Mouse (Mus musculus): ENCODE measurements at regions not wholly inside any gene's neighbourhood (a gene's known extent, or its start where the extent isn't known, plus 50 kb on each side); places are given as distances from the start of the nearest gene placed in this dataset.

DNA sequence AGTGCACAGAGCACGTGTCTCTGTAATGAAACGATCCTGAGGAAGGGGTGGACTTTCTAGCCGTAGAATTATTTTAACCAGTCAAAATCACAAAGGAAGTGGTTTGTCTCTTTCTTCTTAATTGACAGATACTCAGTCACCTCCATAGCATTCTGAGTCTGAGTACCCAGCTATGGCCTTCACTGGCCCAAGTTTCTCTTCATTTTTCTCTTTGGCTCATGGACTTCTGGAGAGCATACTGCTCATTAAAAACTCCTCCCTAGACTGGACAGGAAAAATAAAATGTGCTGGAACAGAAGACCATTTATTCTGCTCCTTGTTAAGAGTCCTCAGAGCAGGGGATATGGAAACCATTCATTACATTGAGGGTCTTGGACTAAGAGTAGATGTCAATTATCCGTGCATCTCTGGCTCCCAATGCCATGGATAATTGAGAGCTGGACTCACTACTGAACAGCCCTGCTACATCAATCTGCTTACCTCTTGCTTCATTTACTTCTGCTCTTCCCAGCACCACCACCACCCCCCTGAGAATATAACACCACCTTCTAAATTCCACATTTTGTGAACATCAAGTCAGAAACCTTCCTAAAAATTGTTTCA is 287.5 kb upstream of the Intu start:
- H3K9ac ChIP-seq (ENCODE audit: low read length), result no peak overlapping the region
- no peak overlapping the region for H3K4me2 ChIP-seq (ENCODE audit: low read depth, low read length)
- no peaks in the 10 kb centered on the region for H3K4me1 ChIP-seq (ENCODE audit: control insufficient read depth, insufficient read depth, low read length)
- no peaks in the 10 kb centered on the region for H3K27me3 ChIP-seq (ENCODE audit: control insufficient read depth, insufficient read depth, low read length)
- WGBS, result 78% methylated on average over 4 of the region's 4 CpGs
- no peak for ATAC-seq (replicated peaks; ENCODE audit: extremely low read depth, insufficient read depth, low FRiP score)
- H3K4me3 ChIP-seq (ENCODE audit: low read length), result no peak overlapping the region
- H3K9me3 ChIP-seq (replicated peaks; ENCODE audit: control insufficient read depth, low read length), result no peaks in the 10 kb centered on the region
- no peak overlapping the region for H3K27ac ChIP-seq (ENCODE audit: low read length)
- no peaks in the 10 kb centered on the region for H3K36me3 ChIP-seq (ENCODE audit: control insufficient read depth, insufficient read depth)

- Histone ChIP-seq H3K9ac (ENCODE audit: low read length) (no peak overlapping the region), H3K4me2 (ENCODE audit: low read depth, low read length) (no peak overlapping the region), H3K4me1 (ENCODE audit: control insufficient read depth, insufficient read depth, low read length) (no peaks in the 10 kb centered on the region), H3K4me3 (ENCODE audit: low read length) (no peak overlapping the region), H3K27ac (ENCODE audit: low read length) (no peak overlapping the region), H3K9me3 (replicated peaks; ENCODE audit: control insufficient read depth, low read length) (no peaks in the 10 kb centered on the region), H3K36me3 (ENCODE audit: control insufficient read depth, insufficient read depth) (no peaks in the 10 kb centered on the region), H3K27me3 (ENCODE audit: control insufficient read depth, insufficient read depth, low read length) (no peaks in the 10 kb centered on the region)
- ATAC-seq (replicated peaks; ENCODE audit: extremely low read depth, insufficient read depth, low FRiP score), result no peak
- 49% methylated on average over 5 of the region's 5 CpGs for WGBS
These were observed 276.7 kb upstream of the Intu start for GRCm38 (mm10) chr3:40254376-40254775.

DNA sequence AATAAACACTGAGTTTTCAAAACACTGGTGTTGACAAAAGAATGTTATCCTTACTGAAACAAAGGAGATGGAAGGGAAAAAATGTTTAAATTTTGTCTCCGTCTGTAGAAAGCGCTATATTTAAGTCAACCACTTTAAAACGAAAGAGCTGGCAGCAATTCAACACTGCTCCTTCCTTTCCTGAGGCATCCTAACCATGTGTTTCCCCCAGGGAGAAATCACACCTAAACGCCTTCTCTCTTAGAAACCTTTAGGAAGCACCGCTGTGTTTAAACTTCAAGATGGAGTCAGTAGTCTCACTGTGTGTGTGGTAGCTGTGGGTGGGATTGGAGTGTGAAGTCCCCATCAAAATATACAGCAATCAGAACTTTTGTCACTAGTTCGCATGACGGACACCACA is 268.6 kb upstream of the Intu start:
- H3K9ac ChIP-seq (ENCODE audit: low read length), result no peak overlapping the region
- H3K9me3 ChIP-seq (replicated peaks; ENCODE audit: control insufficient read depth, low read length), result no peaks in the 10 kb centered on the region
- WGBS, result 59% methylated on average over 7 of the region's 7 CpGs
- no peaks in the 10 kb centered on the region for H3K27me3 ChIP-seq (ENCODE audit: control insufficient read depth, insufficient read depth, low read length)
- no peaks in the 10 kb centered on the region for H3K4me1 ChIP-seq (ENCODE audit: control insufficient read depth, insufficient read depth, low read length)
- ATAC-seq (replicated peaks; ENCODE audit: extremely low read depth, insufficient read depth, low FRiP score), result no peak
- no peaks in the 10 kb centered on the region for H3K36me3 ChIP-seq (ENCODE audit: control insufficient read depth, insufficient read depth)
- no peak overlapping the region for H3K4me2 ChIP-seq (ENCODE audit: low read depth, low read length)
- no peak overlapping the region for H3K27ac ChIP-seq (ENCODE audit: low read length)
- no peak overlapping the region for H3K4me3 ChIP-seq (ENCODE audit: low read length)

DNA sequence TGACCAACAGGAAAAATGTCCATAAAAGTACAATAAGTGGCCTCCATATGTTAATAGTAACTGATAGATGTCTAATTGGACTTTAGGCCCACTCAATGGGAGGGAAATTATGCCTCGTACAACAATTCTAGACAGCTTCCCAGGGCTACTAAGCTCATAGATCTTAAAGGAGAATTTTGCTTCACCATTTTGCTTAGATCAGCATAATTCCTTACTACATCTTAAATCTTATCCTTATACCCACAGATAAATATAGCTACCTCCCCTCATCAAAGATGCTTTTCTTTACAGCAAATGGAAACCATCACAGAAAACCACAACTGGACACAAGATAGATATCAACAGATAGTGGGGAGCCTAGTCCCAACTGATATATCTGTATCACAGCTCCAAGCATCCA is 263.6 kb upstream of the Intu start:
- no peaks in the 10 kb centered on the region for H3K9me3 ChIP-seq (replicated peaks; ENCODE audit: control insufficient read depth, low read length)
- H3K4me3 ChIP-seq (ENCODE audit: low read length), result no peak overlapping the region
- no peaks in the 10 kb centered on the region for H3K36me3 ChIP-seq (ENCODE audit: control insufficient read depth, insufficient read depth)
- H3K4me2 ChIP-seq (ENCODE audit: low read depth, low read length), result no peak overlapping the region
- no peak overlapping the region for H3K27ac ChIP-seq (ENCODE audit: low read length)
- no peaks in the 10 kb centered on the region for H3K27me3 ChIP-seq (ENCODE audit: control insufficient read depth, insufficient read depth, low read length)
- 80% methylated on average over 1 of the region's 1 CpGs for WGBS
- no peaks in the 10 kb centered on the region for H3K4me1 ChIP-seq (ENCODE audit: control insufficient read depth, insufficient read depth, low read length)
- ATAC-seq (replicated peaks; ENCODE audit: extremely low read depth, insufficient read depth, low FRiP score), result no peak
- H3K9ac ChIP-seq (ENCODE audit: low read length), result no peak overlapping the region

- no peak for ATAC-seq (replicated peaks; ENCODE audit: extremely low read depth, insufficient read depth, low FRiP score)
- H3K27me3 ChIP-seq (ENCODE audit: control insufficient read depth, insufficient read depth, low read length), result no peaks in the 10 kb centered on the region
- H3K9ac ChIP-seq (ENCODE audit: low read length), result no peak overlapping the region
- peaks cover 8% of the 10 kb centered on the region for H3K9me3 ChIP-seq (replicated peaks; ENCODE audit: control insufficient read depth, low read length)
- 83% methylated on average over 1 of the region's 1 CpGs for WGBS
- no peaks in the 10 kb centered on the region for H3K4me1 ChIP-seq (ENCODE audit: control insufficient read depth, insufficient read depth, low read length)
- no peak overlapping the region for H3K4me3 ChIP-seq (ENCODE audit: low read length)
- no peaks in the 10 kb centered on the region for H3K36me3 ChIP-seq (ENCODE audit: control insufficient read depth, insufficient read depth)
- no peak overlapping the region for H3K4me2 ChIP-seq (ENCODE audit: low read depth, low read length)
- no peak overlapping the region for H3K27ac ChIP-seq (ENCODE audit: low read length)
These were observed 248.2 kb upstream of the Intu start for GRCm38 (mm10) chr3:40282926-40283325.

DNA sequence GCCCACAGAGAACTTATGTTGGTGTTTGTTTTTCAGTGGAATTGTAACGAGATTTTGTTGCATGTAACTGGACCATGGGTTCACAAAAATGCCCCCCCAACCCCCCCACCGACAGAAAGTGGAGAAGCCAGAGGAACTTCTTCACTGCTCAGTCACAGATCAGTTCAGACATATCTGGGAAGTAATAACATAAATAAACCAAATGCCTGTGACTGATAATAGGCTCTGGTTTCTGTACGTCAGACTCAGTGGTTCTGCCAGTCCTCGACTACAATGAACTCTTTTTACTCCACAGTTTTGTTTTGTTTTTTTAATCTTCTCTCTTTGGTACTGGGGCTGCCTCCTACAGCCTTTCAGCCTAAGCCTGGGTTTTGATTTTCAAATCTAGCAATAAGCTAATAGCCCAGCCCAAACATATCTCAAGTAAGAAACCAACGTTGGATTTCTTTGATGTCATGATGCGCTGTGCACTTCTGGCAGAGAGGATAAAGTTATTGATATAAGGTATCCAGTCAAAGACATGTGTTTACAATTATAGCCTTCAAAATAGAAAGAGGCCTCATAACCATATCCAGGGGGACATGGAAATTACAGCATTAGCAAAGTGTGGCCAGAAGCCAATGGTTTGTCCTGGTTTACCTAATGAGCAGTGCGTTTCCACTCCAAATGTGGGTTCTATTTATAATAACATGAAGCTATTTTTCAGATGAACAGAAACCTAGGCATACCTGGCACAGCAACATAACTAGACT is 244.0 kb upstream of the Intu start:
- no peak overlapping the region for H3K4me3 ChIP-seq (ENCODE audit: low read length)
- ATAC-seq (replicated peaks; ENCODE audit: extremely low read depth, insufficient read depth, low FRiP score), result no peak
- WGBS, result 59% methylated on average over 7 of the region's 7 CpGs

DNA sequence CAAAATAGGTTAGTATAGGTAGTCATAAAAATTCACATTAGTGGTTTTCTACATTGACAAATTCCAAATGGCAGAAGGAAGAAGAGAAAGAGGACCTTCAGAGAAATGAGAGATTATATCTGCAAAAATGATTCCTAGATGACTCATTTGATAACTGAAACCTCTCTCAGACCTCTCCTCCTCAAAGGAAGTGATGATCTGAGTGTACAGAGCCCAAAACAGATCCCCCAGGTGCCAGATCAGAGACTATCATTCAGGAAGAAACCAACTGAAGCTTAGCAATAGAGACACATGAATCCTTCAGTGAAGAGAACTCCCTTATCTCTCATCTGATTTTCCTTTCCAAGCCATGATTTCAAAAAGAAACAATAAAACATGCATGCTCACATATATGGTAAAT is 234.0 kb upstream of the Intu start:
- no peaks in the 10 kb centered on the region for H3K4me1 ChIP-seq (ENCODE audit: control insufficient read depth, insufficient read depth, low read length)
- no peak overlapping the region for H3K4me3 ChIP-seq (ENCODE audit: low read length)
- H3K9ac ChIP-seq (ENCODE audit: low read length), result no peak overlapping the region
- no peak overlapping the region for H3K27ac ChIP-seq (ENCODE audit: low read length)
- H3K36me3 ChIP-seq (ENCODE audit: control insufficient read depth, insufficient read depth), result no peaks in the 10 kb centered on the region
- ATAC-seq (replicated peaks; ENCODE audit: extremely low read depth, insufficient read depth, low FRiP score), result no peak
- H3K9me3 ChIP-seq (replicated peaks; ENCODE audit: control insufficient read depth, low read length), result no peaks in the 10 kb centered on the region
- H3K27me3 ChIP-seq (ENCODE audit: control insufficient read depth, insufficient read depth, low read length), result no peaks in the 10 kb centered on the region
- H3K4me2 ChIP-seq (ENCODE audit: low read depth, low read length), result no peak overlapping the region

More for the DNA sequence above, 244.0 kb upstream of the Intu start:
- Histone ChIP-seq H3K9me3 (replicated peaks; ENCODE audit: control insufficient read depth, low read length) (peaks cover 8% of the 10 kb centered on the region), H3K36me3 (ENCODE audit: control insufficient read depth, insufficient read depth) (no peaks in the 10 kb centered on the region), H3K27me3 (ENCODE audit: control insufficient read depth, insufficient read depth, low read length) (no peaks in the 10 kb centered on the region), H3K4me2 (ENCODE audit: low read depth, low read length) (no peak overlapping the region), H3K27ac (ENCODE audit: low read length) (no peak overlapping the region), H3K9ac (ENCODE audit: low read length) (no peak overlapping the region), H3K4me1 (ENCODE audit: control insufficient read depth, insufficient read depth, low read length) (no peaks in the 10 kb centered on the region)

DNA sequence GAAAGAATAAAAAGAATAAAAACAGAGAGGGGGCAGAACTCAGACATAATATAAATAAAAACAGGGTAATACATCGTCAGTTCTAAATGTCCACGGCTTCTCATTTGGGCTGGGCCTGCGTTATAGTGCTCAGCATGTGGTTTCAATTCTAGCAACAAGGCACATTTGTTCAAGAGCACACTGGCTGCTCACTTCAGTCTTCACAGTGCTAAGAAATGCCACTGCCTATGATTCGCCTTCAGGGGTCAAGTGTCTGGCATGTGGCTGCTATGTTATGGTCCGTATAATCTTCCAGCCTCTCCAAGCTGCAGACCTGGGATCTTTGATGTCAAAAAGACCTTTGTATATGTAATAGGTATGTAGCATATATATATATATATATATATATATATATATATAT is 210.8 kb upstream of the Intu start:
- no peak for ATAC-seq (replicated peaks; ENCODE audit: extremely low read depth, insufficient read depth, low FRiP score)
- H3K27ac ChIP-seq (ENCODE audit: low read length), result no peak overlapping the region
- no peaks in the 10 kb centered on the region for H3K27me3 ChIP-seq (ENCODE audit: control insufficient read depth, insufficient read depth, low read length)
- no peak overlapping the region for H3K4me3 ChIP-seq (ENCODE audit: low read length)
- no peaks in the 10 kb centered on the region for H3K4me1 ChIP-seq (ENCODE audit: control insufficient read depth, insufficient read depth, low read length)
- no peak overlapping the region for H3K4me2 ChIP-seq (ENCODE audit: low read depth, low read length)
- H3K36me3 ChIP-seq (ENCODE audit: control insufficient read depth, insufficient read depth), result no peaks in the 10 kb centered on the region
- no peaks in the 10 kb centered on the region for H3K9me3 ChIP-seq (replicated peaks; ENCODE audit: control insufficient read depth, low read length)
- H3K9ac ChIP-seq (ENCODE audit: low read length), result no peak overlapping the region
- WGBS, result 69% methylated on average over 5 of the region's 5 CpGs

- H3K4me3 ChIP-seq (ENCODE audit: low read length), result no peak overlapping the region
- no peak overlapping the region for H3K4me2 ChIP-seq (ENCODE audit: low read depth, low read length)
- H3K4me1 ChIP-seq (ENCODE audit: control insufficient read depth, insufficient read depth, low read length), result no peaks in the 10 kb centered on the region
- no peaks in the 10 kb centered on the region for H3K27me3 ChIP-seq (ENCODE audit: control insufficient read depth, insufficient read depth, low read length)
- WGBS, result 83% methylated on average over 22 of the region's 22 CpGs
- no peak overlapping the region for H3K27ac ChIP-seq (ENCODE audit: low read length)
- no peak overlapping the region for H3K9ac ChIP-seq (ENCODE audit: low read length)
- no peaks in the 10 kb centered on the region for H3K9me3 ChIP-seq (replicated peaks; ENCODE audit: control insufficient read depth, low read length)
- no peak for ATAC-seq (replicated peaks; ENCODE audit: extremely low read depth, insufficient read depth, low FRiP score)
- no peaks in the 10 kb centered on the region for H3K36me3 ChIP-seq (ENCODE audit: control insufficient read depth, insufficient read depth)
These were observed 204.9 kb upstream of the Intu start for GRCm38 (mm10) chr3:40325872-40326803.
